Mouse (Mus musculus) heart, postnatal 0 days (tissue): ENCODE data around the gene Tcf19. TPM values are rescaled to one million over a fixed set of nuclear protein-coding genes. Genes with fewer than 3 reads are reported as not detected.

Experiments used
- ATAC-seq: fragments of 200-750 bp; cut with Nextera tagmentation; 2 replicates; pipeline ENCODE4 v1.8.0; 2017; ENCODE audit warnings: low read depth, moderate number of reproducible peaks, moderate library complexity; ENCODE audit not compliant: insufficient read depth
- DNase-seq: peaks from one replicate; pipeline ENCODE4 v3.0.0-alpha.2; 2016; ENCODE audit warnings: low spot score
- H3K27ac ChIP-seq: fragments of 300-500 bp; sonication (generic); 2 replicates; pipeline ENCODE4 v1.5.1; 2014; ENCODE audit warnings: low read depth, mild to moderate bottlenecking
- H3K27me3 ChIP-seq: fragments of 300-500 bp; sonication (generic); 2 replicates; pipeline ENCODE4 v1.6.1; 2014; ENCODE audit warnings: low read length, mixed read lengths; ENCODE audit not compliant: control insufficient read depth, insufficient read depth
- H3K36me3 ChIP-seq: fragments of 300-500 bp; sonication (generic); replicated peaks from 2 replicates; pipeline ENCODE4 v1.6.1; 2014; ENCODE audit warnings: low read length, mixed read lengths; ENCODE audit not compliant: control insufficient read depth, insufficient read depth
- H3K4me1 ChIP-seq: fragments of 300-500 bp; sonication (generic); 2 replicates; pipeline ENCODE4 v1.6.1; 2014; ENCODE audit warnings: antibody characterized with exemption; ENCODE audit not compliant: control insufficient read depth, insufficient read depth
- H3K4me2 ChIP-seq: fragments of 300-500 bp; sonication (generic); 2 replicates; pipeline ENCODE4 v1.6.1; 2014; ENCODE audit warnings: low read depth, mild to moderate bottlenecking, low read length, moderate library complexity
- H3K4me3 ChIP-seq: fragments of 300-500 bp; sonication (generic); 2 replicates; pipeline ENCODE4 v1.5.1; 2014; ENCODE audit warnings: low read depth, low read length
- H3K9ac ChIP-seq: fragments of 300-500 bp; sonication (generic); replicated peaks from 2 replicates; pipeline ENCODE4 v1.6.1; 2014; ENCODE audit warnings: low read depth, low read length, mixed read lengths
- H3K9me3 ChIP-seq: fragments of 300-500 bp; sonication (generic); replicated peaks from 2 replicates; pipeline ENCODE4 v1.6.1; 2016; ENCODE audit warnings: low read length; ENCODE audit not compliant: control insufficient read depth
- CTCF ChIP-seq: IDR thresholded peaks from 2 replicates; pipeline ENCODE4 v1.5.1; 2016; ENCODE audit warnings: antibody characterized with exemption, control low read depth, low read depth
- EP300 ChIP-seq: IDR thresholded peaks from 2 replicates; pipeline ENCODE4 v1.6.1; 2016; ENCODE audit warnings: antibody characterized with exemption, low read depth
- WGBS: fragments of 180-500 bp; shearing (Covaris S2); extraction: QIAGEN DNeasy Blood & Tissue Kit; methylation state at CpG from one replicate; pipeline ENCODE4 v1.1.7; 2014; 5-methylcytosine and 5-hydroxymethylcytosine counted together
- polyA plus RNA-seq: library from polyadenylated mRNA; unstranded; fragments of >200 nt; fragmentation: Nextera tagmentation; extraction: Ambion mirVana; gene quantifications from 2 replicates; pipeline ENCODE4 v1.2.1, GENCODE M21; 2015
- total RNA-seq: library from RNA; depleted of rRNA; stranded (reverse); fragments of >200 nt; gene quantifications from 2 replicates; pipeline ENCODE4 v1.2.3, GENCODE M21; 2014; ENCODE audit warnings: low replicate concordance

Tcf19 gene
- total and polyA plus RNA-seq, 2 experiments from 2014 or later, result 21.3 to 68.0 TPM

DNA sequence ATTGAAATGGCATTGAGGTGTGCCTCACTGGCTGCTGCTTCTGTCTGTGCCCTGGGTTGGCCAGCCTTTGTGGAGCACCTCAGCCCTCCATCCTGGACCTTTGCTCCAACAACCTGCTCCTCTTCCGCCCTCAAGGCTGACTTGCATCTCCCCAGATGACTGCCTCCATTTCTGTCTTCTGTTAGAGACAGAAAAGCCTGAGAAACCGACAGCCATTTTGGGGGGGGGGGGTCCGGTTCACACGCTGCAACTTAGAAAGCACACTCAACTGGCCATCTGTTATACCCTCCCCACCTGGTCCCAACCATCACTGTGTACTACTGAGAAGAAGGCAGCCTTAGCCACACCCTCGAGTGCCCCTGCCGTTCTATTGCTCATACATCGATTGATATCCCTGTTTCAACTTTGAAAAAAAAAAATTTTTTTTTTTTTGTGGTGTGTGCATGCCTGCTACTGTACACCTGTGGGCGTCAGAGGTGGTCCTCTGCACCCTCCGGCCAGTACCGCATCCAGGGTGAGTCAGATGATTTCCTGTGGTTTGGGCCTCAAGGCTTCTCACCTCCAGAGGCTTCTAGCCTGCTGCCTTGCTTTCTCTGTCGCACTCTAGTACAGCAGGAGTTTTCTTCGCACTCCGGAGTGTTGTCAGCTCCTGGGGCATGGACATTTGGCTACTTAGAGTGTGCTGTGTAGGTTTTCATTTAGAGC, 8.9 kb downstream of the Tcf19 start:
- no peak for TF ChIP-seq CTCF
- TF ChIP-seq EP300, result no peak
- Histone ChIP-seq H3K4me3 (no peak overlapping the region), H3K9ac (no peak overlapping the region), H3K4me1 (no peaks in the 10 kb centered on the region), H3K27me3 (peaks cover 48% of the 10 kb centered on the region), H3K4me2 (no peak overlapping the region), H3K36me3 (no peaks in the 10 kb centered on the region; the same call in 1 of the 2 replicates), H3K9me3 (no peaks in the 10 kb centered on the region), H3K27ac (no peak overlapping the region)
- no peak for DNase-seq
- 27% methylated on average over 13 of the region's 13 CpGs for WGBS
- no peak for ATAC-seq

DNA sequence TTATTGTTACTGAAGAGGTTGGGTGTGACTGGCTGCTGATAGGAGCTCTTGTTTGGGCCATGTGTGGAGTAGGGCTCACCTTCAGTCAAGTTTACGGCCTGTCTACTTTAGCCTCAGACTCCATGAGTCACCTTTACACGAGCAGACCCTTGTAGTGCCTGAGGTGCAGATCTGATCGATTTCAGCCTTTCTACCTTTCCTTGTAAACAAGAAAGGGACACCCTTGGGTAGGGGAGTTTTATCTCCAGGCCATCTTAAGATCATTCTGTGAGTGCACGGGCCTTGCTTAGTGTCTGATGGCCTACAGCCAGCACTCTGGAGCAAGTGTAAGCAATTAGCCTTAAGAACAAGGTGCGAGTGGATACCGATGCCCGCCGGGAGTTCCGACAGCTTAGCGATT, 9.7 kb downstream of the Tcf19 start:
- TF ChIP-seq CTCF (no peak), EP300 (no peak)
- Histone ChIP-seq H3K4me3 (no peak overlapping the region), H3K4me2 (no peak overlapping the region), H3K27me3 (peaks cover 49% of the 10 kb centered on the region), H3K9ac (no peak overlapping the region), H3K27ac (no peak overlapping the region), H3K4me1 (no peaks in the 10 kb centered on the region), H3K36me3 (no peaks in the 10 kb centered on the region), H3K9me3 (no peaks in the 10 kb centered on the region)
- no peak for DNase-seq
- ATAC-seq, result no peak
- 27% methylated on average over 10 of the region's 10 CpGs for WGBS

DNA sequence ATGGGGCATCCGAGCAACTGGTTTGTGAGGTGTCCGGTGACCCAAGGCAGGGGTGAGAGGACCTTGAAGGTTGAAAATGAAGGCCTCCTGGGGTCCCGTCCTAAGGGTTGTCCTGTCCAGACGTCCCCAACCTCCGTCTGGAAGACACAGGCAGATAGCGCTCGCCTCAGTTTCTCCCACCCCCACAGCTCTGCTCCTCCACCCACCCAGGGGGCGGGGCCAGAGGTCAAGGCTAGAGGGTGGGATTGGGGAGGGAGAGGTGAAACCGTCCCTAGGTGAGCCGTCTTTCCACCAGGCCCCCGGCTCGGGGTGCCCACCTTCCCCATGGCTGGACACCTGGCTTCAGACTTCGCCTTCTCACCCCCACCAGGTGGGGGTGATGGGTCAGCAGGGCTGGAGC, 10.8 kb downstream of the Tcf19 start, which contains the start of gene Pou5f1:
Gene Pou5f1 (plus strand): TSS at position 243 of the 400 bp plus-strand sequence.
- H3K4me3 ChIP-seq, result no peak within 1 kb of the TSS
- H3K9me3 ChIP-seq, result no peaks in the 10 kb centered on the region
- no peak within 1 kb of the TSS for H3K9ac ChIP-seq
- no peaks in the 10 kb centered on the region for H3K4me1 ChIP-seq
- WGBS, result 50% methylated on average over 13 of the region's 13 CpGs
- DNase-seq, result no peak
- H3K27me3 ChIP-seq, result peaks cover 49% of the 10 kb centered on the region
- TF ChIP-seq CTCF (no peak), EP300 (no peak)
- H3K36me3 ChIP-seq, result no peaks in the 10 kb centered on the region
- H3K27ac ChIP-seq, result no peak within 1 kb of the TSS
- ATAC-seq, result no peak
- no peak within 1 kb of the TSS for H3K4me2 ChIP-seq

DNA sequence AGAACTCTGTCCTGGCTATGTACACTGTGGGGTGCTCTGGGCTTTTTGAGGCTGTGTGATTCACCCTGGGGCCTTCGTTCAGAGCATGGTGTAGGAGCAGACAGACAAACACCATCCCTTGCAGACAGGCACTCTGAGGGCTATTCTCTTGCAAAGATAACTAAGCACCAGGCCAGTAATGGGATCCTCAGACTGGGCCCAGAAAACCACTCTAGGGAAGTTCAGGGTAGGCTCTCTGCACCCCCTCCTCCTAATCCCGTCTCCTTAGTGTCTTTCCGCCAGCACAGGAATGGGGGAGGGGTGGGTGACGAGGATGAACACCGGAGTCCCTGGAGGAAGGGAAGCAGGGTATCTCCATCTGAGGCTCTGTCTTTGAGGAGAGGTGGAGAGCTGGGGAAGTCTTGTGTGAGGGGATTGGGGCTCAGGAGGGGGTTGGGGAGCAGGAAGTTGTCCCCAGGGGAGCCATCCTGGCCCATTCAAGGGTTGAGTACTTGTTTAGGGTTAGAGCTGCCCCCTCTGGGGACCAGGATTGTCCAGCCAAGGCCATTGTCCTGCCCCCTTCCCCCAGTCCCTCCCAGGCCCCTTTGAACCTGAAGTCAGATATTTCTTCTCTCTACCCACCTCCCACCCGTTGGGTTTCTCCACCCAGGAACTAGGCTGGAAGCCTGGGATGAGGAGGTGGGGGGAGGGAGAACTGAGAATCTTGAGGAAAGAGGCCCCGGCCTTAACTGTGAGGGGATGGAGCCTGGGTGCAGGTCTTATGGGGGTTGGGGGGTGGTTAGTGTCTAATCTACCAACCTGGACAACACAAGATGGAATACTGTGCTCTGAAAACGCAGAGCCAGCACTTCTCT, 11.8 kb downstream of the Tcf19 start:
- no peak overlapping the region for H3K9ac ChIP-seq
- H3K9me3 ChIP-seq, result no peaks in the 10 kb centered on the region
- H3K27ac ChIP-seq, result no peak overlapping the region
- H3K27me3 ChIP-seq, result peaks cover 49% of the 10 kb centered on the region
- no peak overlapping the region for H3K4me3 ChIP-seq
- 33% methylated on average over 8 of the region's 8 CpGs for WGBS
- DNase-seq (no peak), ATAC-seq (no peak)
- no peak overlapping the region for H3K4me2 ChIP-seq
- no peak for TF ChIP-seq EP300
- TF ChIP-seq CTCF, result no peak
- no peaks in the 10 kb centered on the region for H3K4me1 ChIP-seq
- H3K36me3 ChIP-seq, result no peaks in the 10 kb centered on the region

DNA sequence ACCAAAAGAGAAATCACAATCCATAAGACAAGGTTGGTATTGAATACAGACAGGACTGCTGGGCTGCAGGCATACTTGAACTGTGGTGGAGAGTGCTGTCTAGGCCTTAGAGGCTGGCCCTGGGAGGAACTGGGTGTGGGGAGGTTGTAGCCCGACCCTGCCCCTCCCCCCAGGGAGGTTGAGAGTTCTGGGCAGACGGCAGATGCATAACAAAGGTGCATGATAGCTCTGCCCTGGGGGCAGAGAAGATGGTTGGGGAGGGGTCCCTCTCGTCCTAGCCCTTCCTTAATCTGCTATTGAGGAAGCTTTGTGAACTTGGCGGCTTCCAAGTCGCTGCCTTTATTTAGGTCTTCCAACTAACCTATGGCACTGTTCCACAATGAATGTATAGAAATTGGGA, 12.8 kb downstream of the Tcf19 start:
- Histone ChIP-seq H3K27ac (no peak overlapping the region), H3K27me3 (peaks cover 46% of the 10 kb centered on the region), H3K4me3 (no peak overlapping the region), H3K9ac (no peak overlapping the region), H3K36me3 (no peaks in the 10 kb centered on the region), H3K4me2 (no peak overlapping the region), H3K9me3 (no peaks in the 10 kb centered on the region), H3K4me1 (no peaks in the 10 kb centered on the region)
- ATAC-seq, result no peak
- no peak for TF ChIP-seq CTCF
- TF ChIP-seq EP300, result no peak
- no peak for DNase-seq
- 22% methylated on average over 5 of the region's 5 CpGs for WGBS
